Mouse (Mus musculus) bone marrow macrophage, adult 2 months (primary cell): ENCODE measurements around the gene Catsperg1.

Experiments
- CTCF ChIP-seq: IDR thresholded peaks from 2 replicates; pipeline ENCODE4 v1.5.1; 2012; ENCODE audit warnings: low read depth, mild to moderate bottlenecking, low read length, moderate library complexity
- POLR2A ChIP-seq: IDR thresholded peaks from 2 replicates; pipeline ENCODE4 v1.6.1; 2012; ENCODE audit warnings: mild to moderate bottlenecking, low read depth, low read length, borderline replicate concordance

GRCm38 (mm10) chr7:29255875-29256274 is 42.0 kb upstream of the Catsperg1 start:
- TF ChIP-seq CTCF: no peak
- TF ChIP-seq POLR2A: no peak
